9 mouse cellular contexts compared by ENCODE assay signal in genomic region chr1:85900521-85901333, GRCm38 (mm10). TPM values are rescaled to one million over a fixed set of nuclear protein-coding genes. Genes with fewer than 3 reads are reported as not detected.
A peak's percentile ranks its signal among the peaks of the same experiment; 100 is the strongest.
DNase-seq lines count a peak whose midpoint lies in the region; ATAC-seq lines count a peak whose summit lies in the region.
"Had no signal": no experiment of that assay in that cellular context is flagged by ENCODE, and none has a peak within 500 bp of the region (broad histone marks: within the 10 kb centered on the region; RNA-seq: fewer than 3 reads in every experiment).

No protein-coding gene starts in this region.

- 74% methylated on average over 7 of the region's 7 CpGs for WGBS in forebrain, embryonic 16.5 days
- WGBS in limb, embryonic 15.5 days = 41% methylated on average over 7 of the region's 7 CpGs

- H3K4me2 ChIP-seq in forebrain, embryonic 16.5 days (ENCODE audit: low read length) = no peak overlapping the region
- H3K4me2 ChIP-seq in limb, embryonic 15.5 days = peak overlapping the region; percentile 10; the same call in 1 of the 2 replicates

- H3K4me3 ChIP-seq in forebrain, embryonic 16.5 days (replicated peaks; ENCODE audit: low read length) = no peak overlapping the region
- H3K4me3 ChIP-seq in limb, embryonic 15.5 days = no peak overlapping the region

- peak overlapping the region; percentile 43 for H3K27ac ChIP-seq in forebrain, embryonic 16.5 days (ENCODE audit: low read length)
- peak overlapping the region; percentile 75 for H3K27ac ChIP-seq in limb, embryonic 15.5 days

- H3K9me3 ChIP-seq in forebrain, embryonic 16.5 days (ENCODE audit: control insufficient read depth, low read length) = no peaks in the 10 kb centered on the region
- no peaks in the 10 kb centered on the region for H3K9me3 ChIP-seq in limb, embryonic 15.5 days

- intact Hi-C loops in heart, postnatal 25 days (cut with DNase I) = loop anchor here (5.0 kb wide), 1 partner anchor 108 kb away; the partner anchor contains the start of gene Cab39

- H3K4me1 ChIP-seq in forebrain, embryonic 16.5 days (replicated peaks; ENCODE audit: control insufficient read depth, insufficient read depth, low read length) = peaks cover 69% of the 10 kb centered on the region
- peaks cover 66% of the 10 kb centered on the region for H3K4me1 ChIP-seq in limb, embryonic 15.5 days

- DNase-seq in heart, adult 11 months = peak; percentile 95
- DNase-seq in heart, postnatal 25 days (ENCODE audit: low spot score) = no peak
- peak; percentile 66 for DNase-seq in brain, adult 2 months (ENCODE audit: low read depth, low spot score)
- no peak for DNase-seq in embryo, embryonic 11 days
- DNase-seq in right cerebral cortex, postnatal 4 days = no peak
- DNase-seq in left cerebral cortex, adult 11 months (ENCODE audit: low spot score) = no peak

- no peak overlapping the region; the same call in 1 of the 2 replicates for H3K9ac ChIP-seq in forebrain, embryonic 16.5 days (replicated peaks; ENCODE audit: low read depth, low read length)
- no peak overlapping the region for H3K9ac ChIP-seq in limb, embryonic 15.5 days

- no peak for ATAC-seq in forebrain, embryonic 16.5 days
- no peak for ATAC-seq in limb, embryonic 15.5 days (ENCODE audit: insufficient number of reproducible peaks, low FRiP score, low TSS enrichment, low read depth)

- no peaks in the 10 kb centered on the region for H3K27me3 ChIP-seq in forebrain, embryonic 16.5 days (replicated peaks; ENCODE audit: control insufficient read depth, insufficient read depth, low read length)
- no peaks in the 10 kb centered on the region for H3K27me3 ChIP-seq in limb, embryonic 15.5 days

- H3K36me3 ChIP-seq in forebrain, embryonic 16.5 days (ENCODE audit: control insufficient read depth, insufficient read depth) = peaks cover 15% of the 10 kb centered on the region
- peaks cover 32% of the 10 kb centered on the region for H3K36me3 ChIP-seq in limb, embryonic 15.5 days

RNA-seq across cellular contexts. Expression of gene Itm2c, which starts 6.6 kb away (rescaled TPM):
- total RNA-seq in heart, postnatal 25 days (2021) = 10 to 100 TPM; 62.4 to 66.2 TPM
- 146 and 166 TPM in 2 replicates for polyA plus RNA-seq in forebrain, embryonic 16.5 days (2015; fragmentation: Nextera tagmentation; extraction: Ambion mirVana)
- polyA plus RNA-seq in limb, embryonic 15.5 days (2015; fragmentation: Nextera tagmentation; extraction: Ambion mirVana) = 306 and 309 TPM in 2 replicates

RNA-seq across cellular contexts. Expression of gene 4933407L21Rik, which starts 27.6 kb away (rescaled TPM):
- not detected for total RNA-seq in heart, postnatal 25 days (2021)
- 3.6 and 5.6 TPM in 2 replicates for polyA plus RNA-seq in forebrain, embryonic 16.5 days (2015; fragmentation: Nextera tagmentation; extraction: Ambion mirVana)
- 0.35 and 0.55 TPM in 2 replicates for polyA plus RNA-seq in limb, embryonic 15.5 days (2015; fragmentation: Nextera tagmentation; extraction: Ambion mirVana)
- total RNA-seq: megakaryocyte-erythroid progenitor cell, adult 5-6 weeks had no signal

Comparison
In these comparisons a context has a peak if more than half of its experiments do, and no peak if none do; other contexts are left out.
1. DNase-seq: peak in heart, adult 11 months (single experiment) and brain, adult 2 months (single experiment); none in heart, postnatal 25 days (single experiment), embryo, embryonic 11 days (single experiment), right cerebral cortex, postnatal 4 days (single experiment) and left cerebral cortex, adult 11 months (single experiment).